Mouse (Mus musculus) forebrain, embryonic 11.5 days (tissue): Measurements from ENCODE around the gene Acd. TPM values are rescaled to one million over a fixed set of nuclear protein-coding genes. Genes with fewer than 3 reads are reported as not detected.

ENCODE experiments used
- ATAC-seq: fragments of 200-750 bp; cut with Nextera tagmentation; replicated peaks from 2 replicates; pipeline ENCODE4 v1.8.0; 2017; ENCODE audit warnings: moderate TSS enrichment; ENCODE audit not compliant: low FRiP score
- DNase-seq: peaks from one replicate; pipeline ENCODE4 v3.0.0-alpha.2; 2017; ENCODE audit warnings: low spot score
- H3K27ac ChIP-seq: fragments of 300-500 bp; sonication (generic); 2 replicates; pipeline ENCODE4 v1.5.1; 2014; ENCODE audit warnings: low read depth, low read length
- H3K27me3 ChIP-seq: fragments of 300-500 bp; sonication (generic); 2 replicates; pipeline ENCODE4 v1.6.1; 2014; ENCODE audit warnings: mild to moderate bottlenecking, low read length, mixed read lengths; ENCODE audit not compliant: control insufficient read depth, insufficient read depth
- H3K36me3 ChIP-seq: fragments of 300-500 bp; sonication (generic); 2 replicates; pipeline ENCODE4 v1.6.1; 2014; ENCODE audit warnings: mild to moderate bottlenecking, low read length, moderate library complexity, mixed read lengths; ENCODE audit not compliant: control insufficient read depth, insufficient read depth
- H3K4me1 ChIP-seq: fragments of 300-500 bp; sonication (generic); replicated peaks from 2 replicates; pipeline ENCODE4 v1.6.1; 2014; ENCODE audit warnings: low read length, mixed read lengths; ENCODE audit not compliant: control insufficient read depth, insufficient read depth
- H3K4me2 ChIP-seq: fragments of 300-500 bp; sonication (generic); 2 replicates; pipeline ENCODE4 v1.6.1; 2014; ENCODE audit warnings: low read depth, mild to moderate bottlenecking, low read length, moderate library complexity, mixed read lengths; ENCODE audit not compliant: severe bottlenecking
- H3K4me3 ChIP-seq: fragments of 300-500 bp; sonication (generic); 2 replicates; pipeline ENCODE4 v1.5.1; 2014; ENCODE audit warnings: low read depth, low read length
- H3K9ac ChIP-seq: fragments of 300-500 bp; sonication (generic); 2 replicates; pipeline ENCODE4 v1.6.1; 2014; ENCODE audit warnings: low read length
- H3K9me3 ChIP-seq: fragments of 300-500 bp; sonication (generic); 2 replicates; pipeline ENCODE4 v1.6.1; 2016; ENCODE audit warnings: low read length, mixed read lengths; ENCODE audit not compliant: control insufficient read depth
- WGBS: fragments of 180-500 bp; shearing (Covaris S2); extraction: QIAGEN DNeasy Blood & Tissue Kit; methylation state at CpG from one replicate; pipeline ENCODE4 v1.1.7; 2014; 5-methylcytosine and 5-hydroxymethylcytosine counted together
- polyA plus RNA-seq: library from polyadenylated mRNA; unstranded; fragments of >200 nt; fragmentation: Nextera tagmentation; extraction: Ambion mirVana; gene quantifications from 2 replicates; pipeline ENCODE4 v1.2.1, GENCODE M21; 2014

Gene Acd
- polyA plus RNA-seq, 1 experiment from 2014 or later, result 76.9 TPM

- peak overlapping the region; percentile 85 for H3K4me2 ChIP-seq
- H3K9me3 ChIP-seq, result no peaks in the 10 kb centered on the region
- peak overlapping the region; percentile 79; the same call in 1 of the 2 replicates for H3K9ac ChIP-seq
- WGBS, result 84% methylated on average over 12 of the region's 12 CpGs
- no peak overlapping the region for H3K27ac ChIP-seq
- no peak for DNase-seq
- H3K27me3 ChIP-seq, result no peaks in the 10 kb centered on the region
- peak overlapping the region; percentile 70 for H3K4me3 ChIP-seq
- no peak for ATAC-seq
- H3K36me3 ChIP-seq, result peaks cover 6% of the 10 kb centered on the region; the same call in 1 of the 2 replicates
- H3K4me1 ChIP-seq, result peaks cover 9% of the 10 kb centered on the region
These were observed 5.5 kb upstream of the Acd start for GRCm38 (mm10) chr8:105706426-105706825.

- H3K27ac ChIP-seq, result no peak overlapping the region
- peaks cover 6% of the 10 kb centered on the region; the same call in 1 of the 2 replicates for H3K36me3 ChIP-seq
- H3K4me2 ChIP-seq, result no peak overlapping the region
- H3K27me3 ChIP-seq, result no peaks in the 10 kb centered on the region
- no peak overlapping the region for H3K9ac ChIP-seq
- H3K4me3 ChIP-seq, result no peak overlapping the region
- peaks cover 12% of the 10 kb centered on the region for H3K4me1 ChIP-seq
- H3K9me3 ChIP-seq, result no peaks in the 10 kb centered on the region
- ATAC-seq, result no peak
- DNase-seq, result no peak
- 91% methylated on average over 6 of the region's 6 CpGs for WGBS
These were observed 4.1 kb upstream of the Acd start for GRCm38 (mm10) chr8:105704955-105705354.

- 94% methylated on average over 34 of the region's 34 CpGs for WGBS
- H3K9ac ChIP-seq, result no peak overlapping the region
- DNase-seq, result no peak
These were observed 3.4 kb upstream of the Acd start for GRCm38 (mm10) chr8:105704146-105704812.

GRCm38 (mm10) chr8:105702731-105703415 is 2.0 kb upstream of the Acd start:
- Histone ChIP-seq H3K4me2 (no peak overlapping the region), H3K4me3 (no peak overlapping the region), H3K27ac (no peak overlapping the region), H3K36me3 (peaks cover 6% of the 10 kb centered on the region; the same call in 1 of the 2 replicates), H3K9me3 (no peaks in the 10 kb centered on the region), H3K27me3 (no peaks in the 10 kb centered on the region), H3K9ac (no peak overlapping the region), H3K4me1 (peaks cover 12% of the 10 kb centered on the region)
- DNase-seq (no peak), ATAC-seq (no peak)
- 93% methylated on average over 24 of the region's 24 CpGs for WGBS

More at GRCm38 (mm10) chr8:105704146-105704812, 3.4 kb upstream of the Acd start:
- peaks cover 6% of the 10 kb centered on the region; the same call in 1 of the 2 replicates for H3K36me3 ChIP-seq
- H3K9me3 ChIP-seq, result no peaks in the 10 kb centered on the region
- H3K4me2 ChIP-seq, result no peak overlapping the region
- peaks cover 12% of the 10 kb centered on the region for H3K4me1 ChIP-seq
- no peak overlapping the region for H3K4me3 ChIP-seq
- no peak overlapping the region for H3K27ac ChIP-seq
- no peaks in the 10 kb centered on the region for H3K27me3 ChIP-seq
- ATAC-seq, result no peak

GRCm38 (mm10) chr8:105702001-105702401 is 1.1 kb upstream of the Acd start:
- WGBS, result 31% methylated on average over 18 of the region's 18 CpGs
- peaks cover 12% of the 10 kb centered on the region for H3K4me1 ChIP-seq
- DNase-seq, result no peak
- H3K4me2 ChIP-seq, result peak overlapping the region; percentile 93
- peak overlapping the region; percentile 84; the same call in 1 of the 2 replicates for H3K27ac ChIP-seq
- peak; percentile 8; the same call in 1 of the 2 replicates for ATAC-seq
- H3K36me3 ChIP-seq, result peaks cover 6% of the 10 kb centered on the region; the same call in 1 of the 2 replicates
- H3K4me3 ChIP-seq, result peak overlapping the region; percentile 66
- peak overlapping the region; percentile 48 for H3K9ac ChIP-seq
- no peaks in the 10 kb centered on the region for H3K27me3 ChIP-seq
- H3K9me3 ChIP-seq, result no peaks in the 10 kb centered on the region

GRCm38 (mm10) chr8:105700566-105700965 is 336 bp downstream of the Acd start:
- Histone ChIP-seq H3K4me2 (peak overlapping the region; percentile 93), H3K36me3 (peaks cover 6% of the 10 kb centered on the region; the same call in 1 of the 2 replicates), H3K9me3 (no peaks in the 10 kb centered on the region), H3K4me3 (peak overlapping the region; percentile 66), H3K27ac (peak overlapping the region; percentile 84; the same call in 1 of the 2 replicates), H3K27me3 (no peaks in the 10 kb centered on the region), H3K4me1 (peaks cover 8% of the 10 kb centered on the region), H3K9ac (peak overlapping the region; percentile 70)
- DNase-seq (peak; percentile 78), ATAC-seq (no peak; the same call in 1 of the 2 replicates)
- under 1% methylated on average over 21 of the region's 21 CpGs for WGBS

GRCm38 (mm10) chr8:105699488-105700215 is 1.2 kb downstream of the Acd start:
- no peak for ATAC-seq
- Histone ChIP-seq H3K9me3 (no peaks in the 10 kb centered on the region), H3K9ac (peak overlapping the region; percentile 70; the same call in 1 of the 2 replicates), H3K4me1 (peaks cover 8% of the 10 kb centered on the region), H3K27me3 (no peaks in the 10 kb centered on the region), H3K4me3 (peak overlapping the region; percentile 66), H3K4me2 (peak overlapping the region; percentile 93), H3K27ac (no peak overlapping the region), H3K36me3 (peaks cover 6% of the 10 kb centered on the region; the same call in 1 of the 2 replicates)
- 86% methylated on average over 11 of the region's 11 CpGs for WGBS
- no peak for DNase-seq

- Histone ChIP-seq H3K4me2 (no peak overlapping the region), H3K27me3 (no peaks in the 10 kb centered on the region; the same call in 1 of the 2 replicates), H3K9ac (no peak overlapping the region), H3K9me3 (no peaks in the 10 kb centered on the region), H3K27ac (no peak overlapping the region), H3K36me3 (peaks cover 2% of the 10 kb centered on the region; the same call in 1 of the 2 replicates), H3K4me3 (no peak overlapping the region), H3K4me1 (peaks cover 8% of the 10 kb centered on the region)
- WGBS, result 92% methylated on average over 5 of the region's 5 CpGs
- DNase-seq (no peak), ATAC-seq (no peak)
These were observed 2.2 kb downstream of the Acd start for GRCm38 (mm10) chr8:105698734-105699133.
